Mouse (Mus musculus) lung, adult 2 months (tissue): ENCODE measurements around the gene Prrg2.

Source experiments
- CTCF ChIP-seq: fragments of 200-500 bp; IDR thresholded peaks from 2 replicates; pipeline ENCODE4 v1.5.1; 2011; ENCODE audit warnings: mild to moderate bottlenecking, low read length, control low read depth; ENCODE audit not compliant: insufficient read depth
- POLR2A ChIP-seq: fragments of 200-500 bp; IDR thresholded peaks from 2 replicates; pipeline ENCODE4 v1.6.1; 2011; ENCODE audit warnings: low read depth, mild to moderate bottlenecking, control low read depth, low read length, borderline replicate concordance; ENCODE audit errors: extremely low read depth

GRCm38 (mm10) chr7:45036702-45037101 lies 25.8 kb downstream of the Prrg2 start:
- TF ChIP-seq POLR2A, result no peak
- TF ChIP-seq CTCF, result no peak
